Mouse (Mus musculus) kidney, embryonic 14.5 days (tissue): ENCODE measurements around the gene Fam129a. TPM values are rescaled to one million over a fixed set of nuclear protein-coding genes. Genes with fewer than 3 reads are reported as not detected.
"Not testable (repeated sequence)": the region's sequence is repeated elsewhere in the genome, so short reads cannot be mapped to it uniquely, and the experiment has no call there.

Experiments
- ATAC-seq: fragments of 200-750 bp; cut with Nextera tagmentation; 2 replicates; pipeline ENCODE4 v1.8.0; 2017; ENCODE audit warnings: moderate number of reproducible peaks, mild to moderate bottlenecking, moderate TSS enrichment, moderate library complexity; ENCODE audit not compliant: low FRiP score, low TSS enrichment
- H3K27ac ChIP-seq: fragments of 300-500 bp; sonication (generic); 2 replicates; pipeline ENCODE4 v1.5.1; 2014; ENCODE audit warnings: low read depth, mild to moderate bottlenecking, low read length, moderate library complexity, mixed read lengths
- H3K27me3 ChIP-seq: fragments of 300-500 bp; sonication (generic); 2 replicates; pipeline ENCODE4 v1.6.1; 2014; ENCODE audit warnings: mild to moderate bottlenecking, low read length; ENCODE audit not compliant: control insufficient read depth, insufficient read depth
- H3K36me3 ChIP-seq: fragments of 300-500 bp; sonication (generic); 2 replicates; pipeline ENCODE4 v1.6.1; 2014; ENCODE audit warnings: low read length, mixed read lengths; ENCODE audit not compliant: control insufficient read depth, insufficient read depth
- H3K4me1 ChIP-seq: fragments of 300-500 bp; sonication (generic); 2 replicates; pipeline ENCODE4 v1.6.1; 2014; ENCODE audit warnings: low read length, mixed read lengths; ENCODE audit not compliant: control insufficient read depth, insufficient read depth
- H3K4me2 ChIP-seq: fragments of 300-500 bp; sonication (generic); replicated peaks from 2 replicates; pipeline ENCODE4 v1.6.1; 2014; ENCODE audit warnings: low read depth, mild to moderate bottlenecking, low read length
- H3K4me3 ChIP-seq: fragments of 300-500 bp; sonication (generic); 2 replicates; pipeline ENCODE4 v1.5.1; 2014; ENCODE audit warnings: mild to moderate bottlenecking, low read length
- H3K9ac ChIP-seq: fragments of 300-500 bp; sonication (generic); 2 replicates; pipeline ENCODE4 v1.6.1; 2014; ENCODE audit warnings: low read depth, mild to moderate bottlenecking, low read length, moderate library complexity
- H3K9me3 ChIP-seq: fragments of 300-500 bp; sonication (generic); 2 replicates; pipeline ENCODE4 v1.6.1; 2016; ENCODE audit warnings: low read length; ENCODE audit not compliant: control insufficient read depth
- WGBS: fragments of 180-500 bp; shearing (Covaris S2); extraction: QIAGEN DNeasy Blood & Tissue Kit; methylation state at CpG from one replicate; pipeline ENCODE4 v1.1.7; 2014; 5-methylcytosine and 5-hydroxymethylcytosine counted together
- polyA plus RNA-seq: library from polyadenylated mRNA; unstranded; fragments of >200 nt; fragmentation: Nextera tagmentation; extraction: Ambion mirVana; gene quantifications from 2 replicates; pipeline ENCODE4 v1.2.1, GENCODE M21; 2014

The Fam129a gene
- polyA plus RNA-seq, 1 experiment from 2014 or later: 5.9 TPM

DNA sequence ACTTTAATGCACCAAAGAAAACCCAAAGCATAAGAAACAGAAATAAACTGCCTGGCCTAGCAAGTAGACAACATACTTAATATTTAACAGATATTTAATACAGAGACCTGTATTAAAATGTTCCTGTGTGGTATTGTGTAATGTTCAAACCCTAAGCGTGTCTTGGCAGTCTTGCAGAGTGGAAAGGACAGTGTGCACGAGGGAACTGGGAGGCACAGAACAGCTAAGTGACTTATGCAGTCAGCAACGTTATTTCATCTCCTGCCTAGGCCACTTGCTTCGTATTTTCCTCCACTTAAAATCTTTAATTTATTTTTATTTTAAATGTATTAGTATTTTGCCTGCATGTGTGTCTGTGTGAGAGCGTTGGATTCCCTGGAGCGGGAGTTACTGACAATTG, 119.1 kb downstream of the Fam129a start:
- Histone ChIP-seq H3K27me3 (no peaks in the 10 kb centered on the region), H3K4me1 (peaks cover 4% of the 10 kb centered on the region; the same call in 1 of the 2 replicates), H3K4me2 (no peak overlapping the region), H3K27ac (no peak overlapping the region), H3K36me3 (no peaks in the 10 kb centered on the region), H3K9ac (no peak overlapping the region), H3K9me3 (no peaks in the 10 kb centered on the region), H3K4me3 (no peak overlapping the region)
- no peak for ATAC-seq
- WGBS: 85% methylated on average over 6 of the region's 6 CpGs

DNA sequence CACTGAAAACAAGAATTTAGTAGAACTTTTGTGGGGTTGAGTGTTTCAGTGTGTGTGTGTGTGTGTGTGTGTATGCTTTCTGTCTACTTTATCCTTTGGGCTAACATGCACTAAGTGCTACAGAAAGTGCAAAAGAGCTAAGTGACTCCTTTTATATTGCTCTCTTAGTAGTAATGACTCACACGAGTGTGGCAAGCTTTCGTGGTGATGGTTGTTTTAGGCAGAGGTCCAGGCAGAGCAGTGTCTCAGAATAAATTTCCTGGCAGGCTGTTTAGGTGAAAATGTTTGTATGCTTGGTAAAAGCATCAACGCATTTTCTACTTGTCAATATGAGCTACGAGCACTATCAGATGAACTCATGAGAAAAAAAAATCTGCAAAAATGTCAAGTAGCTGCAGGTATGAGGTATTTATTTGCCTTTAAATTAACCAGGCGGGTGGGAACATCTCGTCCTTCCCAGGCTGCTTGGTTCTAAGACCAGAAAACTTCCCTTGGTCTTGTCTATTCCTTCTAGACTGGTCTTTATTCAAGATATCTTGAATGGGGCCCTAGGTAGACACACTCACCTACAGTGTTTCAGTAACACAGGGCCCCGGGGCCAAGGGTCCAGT, 119.7 kb downstream of the Fam129a start:
- H3K27me3 ChIP-seq: no peaks in the 10 kb centered on the region
- H3K27ac ChIP-seq: no peak overlapping the region
- peaks cover 4% of the 10 kb centered on the region; the same call in 1 of the 2 replicates for H3K4me1 ChIP-seq
- ATAC-seq: no peak
- no peak overlapping the region for H3K4me2 ChIP-seq
- H3K4me3 ChIP-seq: no peak overlapping the region
- whole genome bisulfite sequencing: 74% methylated on average over 7 of the region's 7 CpGs
- no peaks in the 10 kb centered on the region for H3K9me3 ChIP-seq
- no peak overlapping the region for H3K9ac ChIP-seq
- no peaks in the 10 kb centered on the region for H3K36me3 ChIP-seq

DNA sequence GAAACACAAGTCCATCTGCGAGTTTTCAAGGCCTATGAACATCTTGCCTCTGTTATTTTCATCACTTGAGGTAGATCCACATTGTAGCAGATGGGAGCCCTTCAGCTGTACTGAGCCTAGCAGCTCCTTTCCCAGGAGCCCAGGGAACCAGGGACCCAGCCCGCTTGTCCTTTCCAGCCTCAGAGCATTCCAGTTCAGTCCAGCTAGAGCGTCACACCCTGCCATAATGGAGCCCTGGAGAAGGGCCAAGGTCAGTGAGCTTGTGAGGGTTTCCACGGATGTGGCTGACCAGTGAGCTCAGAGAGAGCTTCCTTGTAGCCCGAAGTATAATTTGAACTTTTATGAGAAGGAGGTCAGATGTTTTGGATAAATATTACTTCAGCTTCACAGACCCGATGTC, 121.9 kb downstream of the Fam129a start:
- H3K4me3 ChIP-seq, H3K9me3 ChIP-seq, H3K36me3 ChIP-seq, H3K27ac ChIP-seq, H3K27me3 ChIP-seq, H3K9ac ChIP-seq, H3K4me2 ChIP-seq, H3K4me1 ChIP-seq: not testable (repeated sequence)
- ATAC-seq: peak; percentile 80
- 63% methylated on average over 6 of the region's 6 CpGs for WGBS

DNA sequence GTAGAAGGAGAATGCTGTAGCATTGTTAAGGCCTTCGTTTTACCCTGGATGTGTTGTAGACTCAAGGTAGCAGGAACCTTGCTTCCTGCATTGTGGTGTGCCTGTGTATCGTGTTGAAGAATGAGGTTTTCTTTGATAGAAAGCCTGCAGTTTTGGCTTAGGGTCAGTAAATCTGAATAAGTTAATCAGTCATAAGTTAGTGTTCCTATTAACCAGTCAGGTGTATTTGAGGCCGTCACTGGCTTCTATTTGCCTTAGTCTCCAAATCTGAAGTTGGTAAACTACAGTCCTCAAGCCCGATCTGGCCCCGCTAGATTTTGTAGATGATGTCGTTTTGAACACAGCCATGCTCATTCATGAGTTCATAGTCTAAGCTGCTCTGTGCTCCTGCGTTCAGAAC, 125.8 kb downstream of the Fam129a start:
- 81% methylated on average over 7 of the region's 7 CpGs for WGBS
- ATAC-seq: no peak

GRCm38 (mm10) chr1:151697901-151698641, 127.1 kb downstream of the Fam129a start:
- no peak for ATAC-seq
- Histone ChIP-seq H3K27ac (no peak overlapping the region), H3K9ac (no peak overlapping the region), H3K4me1 (no peaks in the 10 kb centered on the region), H3K36me3 (no peaks in the 10 kb centered on the region), H3K4me2 (no peak overlapping the region), H3K4me3 (no peak overlapping the region), H3K27me3 (no peaks in the 10 kb centered on the region), H3K9me3 (no peaks in the 10 kb centered on the region)
- 73% methylated on average over 7 of the region's 7 CpGs for WGBS

More for the DNA sequence above, 125.8 kb downstream of the Fam129a start:
- H3K4me3 ChIP-seq: no peak overlapping the region
- no peak overlapping the region for H3K4me2 ChIP-seq
- no peak overlapping the region for H3K27ac ChIP-seq
- no peaks in the 10 kb centered on the region for H3K4me1 ChIP-seq
- no peaks in the 10 kb centered on the region for H3K36me3 ChIP-seq
- H3K9ac ChIP-seq: no peak overlapping the region
- no peaks in the 10 kb centered on the region for H3K9me3 ChIP-seq
- no peaks in the 10 kb centered on the region for H3K27me3 ChIP-seq

DNA sequence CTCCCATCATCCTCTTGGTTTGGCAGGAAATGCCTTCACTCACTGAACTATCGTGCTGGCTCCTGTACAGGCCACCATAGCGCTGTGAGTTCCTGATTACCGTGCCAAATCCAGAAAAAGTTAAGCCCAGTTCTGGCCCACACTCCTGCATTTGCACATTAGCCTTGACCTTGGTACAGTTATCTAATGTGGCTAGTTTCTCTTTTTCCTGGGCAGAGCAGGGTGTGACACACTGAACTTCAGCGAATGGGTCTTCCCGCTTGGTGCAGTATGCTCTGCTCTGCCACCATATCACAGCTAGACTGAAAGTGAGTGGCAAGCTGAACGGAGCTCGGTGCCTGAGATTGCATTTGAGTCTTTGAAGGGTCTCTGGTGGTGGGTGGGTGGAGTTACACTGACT, 128.4 kb downstream of the Fam129a start:
- Histone ChIP-seq H3K4me2 (no peak overlapping the region), H3K4me3 (no peak overlapping the region), H3K36me3 (no peaks in the 10 kb centered on the region), H3K4me1 (no peaks in the 10 kb centered on the region), H3K9me3 (no peaks in the 10 kb centered on the region), H3K27me3 (no peaks in the 10 kb centered on the region), H3K9ac (no peak overlapping the region), H3K27ac (no peak overlapping the region)
- WGBS: 78% methylated on average over 7 of the region's 7 CpGs
- ATAC-seq: no peak

- Histone ChIP-seq H3K9ac (no peak overlapping the region), H3K4me1 (no peaks in the 10 kb centered on the region), H3K27ac (no peak overlapping the region), H3K4me2 (no peak overlapping the region), H3K27me3 (no peaks in the 10 kb centered on the region), H3K36me3 (no peaks in the 10 kb centered on the region), H3K4me3 (no peak overlapping the region), H3K9me3 (no peaks in the 10 kb centered on the region)
- WGBS: 31% methylated on average over 1 of the region's 1 CpGs
- no peak for ATAC-seq
Observed at GRCm38 (mm10) chr1:151702816-151703215, 131.8 kb downstream of the Fam129a start.

- H3K4me2 ChIP-seq: no peak overlapping the region
- H3K36me3 ChIP-seq: no peaks in the 10 kb centered on the region
- WGBS: 30% methylated on average over 11 of the region's 11 CpGs
- peak; percentile 60 for ATAC-seq
- no peak overlapping the region for H3K27ac ChIP-seq
- H3K27me3 ChIP-seq: no peaks in the 10 kb centered on the region
- H3K4me3 ChIP-seq: no peak overlapping the region
- H3K9ac ChIP-seq: no peak overlapping the region
- H3K9me3 ChIP-seq: no peaks in the 10 kb centered on the region
- no peaks in the 10 kb centered on the region for H3K4me1 ChIP-seq
Observed at GRCm38 (mm10) chr1:151705723-151706396, 134.9 kb downstream of the Fam129a start.

GRCm38 (mm10) chr1:151706397-151706752, 135.4 kb downstream of the Fam129a start:
- Histone ChIP-seq H3K4me3 (no peak overlapping the region), H3K9ac (0 out of 2 replicates have a peak overlapping the region, but pooled peaks have one; percentile 8), H3K27me3 (no peaks in the 10 kb centered on the region), H3K36me3 (no peaks in the 10 kb centered on the region), H3K4me1 (no peaks in the 10 kb centered on the region), H3K4me2 (no peak overlapping the region), H3K27ac (no peak overlapping the region), H3K9me3 (no peaks in the 10 kb centered on the region)
- no peak; the same call in 1 of the 2 replicates for ATAC-seq
- 89% methylated on average over 3 of the region's 3 CpGs for WGBS
